Mouse (Mus musculus): ENCODE data around the gene Hnrnpu. TPM values are rescaled to one million over a fixed set of nuclear protein-coding genes. Genes with fewer than 3 reads are reported as not detected.

Hnrnpu gene
- 10.9 and 15.2 TPM in 2 replicates for polyA plus RNA-seq (2012; rRNA removed; ENCODE audit: low replicate concordance)

DNA sequence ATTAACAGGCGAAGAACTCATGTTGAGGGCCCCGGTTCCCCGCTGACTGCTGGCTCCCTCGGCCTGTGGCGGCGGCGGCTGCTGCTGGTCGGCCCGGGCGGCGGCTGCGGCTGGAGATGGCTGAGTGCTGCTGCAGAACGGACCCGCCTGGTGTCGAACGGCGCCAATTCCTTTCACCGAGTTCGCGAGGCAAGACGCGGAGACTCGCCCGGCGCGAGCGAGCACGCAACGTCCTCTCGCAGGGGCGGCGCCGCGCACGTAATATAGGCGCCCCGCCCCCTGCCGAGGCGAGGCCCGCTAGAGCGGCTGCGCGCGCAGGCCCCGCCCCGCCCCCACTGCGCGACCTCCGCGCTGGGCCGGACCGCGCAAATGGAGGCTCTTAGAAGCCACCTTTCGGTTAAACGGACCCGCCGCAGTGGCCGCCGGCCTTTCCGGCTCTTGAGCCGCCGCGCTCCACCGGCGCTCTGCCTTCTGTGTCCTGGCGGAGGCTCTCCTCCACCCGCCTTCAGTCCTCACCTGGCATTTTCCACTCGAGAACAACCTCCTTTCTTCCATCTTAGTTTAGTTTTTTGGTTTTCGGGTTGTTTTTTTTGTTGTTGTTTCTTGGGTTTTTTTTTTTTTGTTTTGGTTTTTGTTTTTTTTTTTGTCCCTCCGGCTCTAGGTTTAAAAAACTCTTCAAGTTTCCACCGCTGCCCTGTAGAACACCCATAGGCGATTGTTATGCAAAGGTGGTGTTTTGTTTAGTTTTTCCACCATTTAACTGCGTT, at the start of gene Hnrnpu:
Hnrnpu (minus strand) TSS at position 247 of the 767 bp plus-strand sequence.

DNA sequence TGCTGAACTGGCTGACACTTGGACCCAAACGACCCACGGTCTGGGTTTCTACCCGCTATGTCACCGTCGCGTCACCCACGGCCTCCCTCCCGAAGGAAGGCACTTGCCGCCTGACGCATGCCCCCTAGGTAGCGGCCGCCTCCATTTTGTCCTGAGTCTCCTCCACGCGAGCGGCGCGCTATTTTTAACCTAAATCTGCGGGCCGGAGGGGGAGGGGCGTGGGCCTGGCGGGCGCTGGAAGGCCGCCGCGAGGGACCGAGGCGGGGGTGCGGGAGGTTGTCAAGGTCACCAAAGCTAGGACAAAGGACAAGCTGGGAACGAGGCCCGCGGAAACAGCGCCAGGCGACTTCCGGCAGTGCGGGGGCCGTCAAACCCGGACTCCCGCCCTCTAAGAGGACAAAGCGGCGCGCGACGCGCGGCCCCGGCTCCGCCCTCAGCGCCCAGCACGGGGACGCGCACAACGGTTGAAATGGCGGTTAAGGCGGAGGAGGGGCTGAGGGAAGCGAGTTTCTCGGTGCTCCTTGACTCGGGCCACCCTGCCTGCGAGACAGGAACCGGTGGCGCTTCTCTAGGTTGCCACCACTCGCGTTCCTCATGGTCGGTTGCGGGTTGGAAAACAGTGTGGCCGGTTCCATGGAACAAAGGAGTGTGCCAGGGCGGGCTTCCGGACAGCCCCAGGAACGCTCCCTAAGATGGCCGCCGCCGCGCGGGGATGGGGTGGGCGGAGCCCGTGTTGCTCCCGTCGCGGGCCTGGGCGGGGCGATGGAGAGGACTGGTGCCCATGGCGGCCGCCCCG, 19.0 kb downstream of the Hnrnpu start, which contains the start of gene Cox20:
Cox20 (plus strand) TSS at position 742 of the 796 bp plus-strand sequence.

Other genes starting within 250 kb of the Hnrnpu start
- gene Desi2, start 150.4 kb downstream of the Hnrnpu start, polyA plus RNA-seq (2012; rRNA removed; ENCODE audit: low replicate concordance), result 4.9 and 6.1 TPM in 2 replicates
- 3.2 and 4.0 TPM in 2 replicates for gene Cox20, start 18.7 kb downstream of the Hnrnpu start, polyA plus RNA-seq (2012; rRNA removed; ENCODE audit: low replicate concordance)
- 0.09 TPM in 1 of 2 replicates, not detected in the other for gene Efcab2, start 68.3 kb upstream of the Hnrnpu start, polyA plus RNA-seq (2012; rRNA removed; ENCODE audit: low replicate concordance)
- 0.13 and 0.28 TPM in 2 replicates for gene Kif26b, start 191.3 kb upstream of the Hnrnpu start, polyA plus RNA-seq (2012; rRNA removed; ENCODE audit: low replicate concordance)

All from duodenum, adult 2 months (tissue).